Mouse (Mus musculus): Measurements from ENCODE around the gene Slc16a14.

DNA sequence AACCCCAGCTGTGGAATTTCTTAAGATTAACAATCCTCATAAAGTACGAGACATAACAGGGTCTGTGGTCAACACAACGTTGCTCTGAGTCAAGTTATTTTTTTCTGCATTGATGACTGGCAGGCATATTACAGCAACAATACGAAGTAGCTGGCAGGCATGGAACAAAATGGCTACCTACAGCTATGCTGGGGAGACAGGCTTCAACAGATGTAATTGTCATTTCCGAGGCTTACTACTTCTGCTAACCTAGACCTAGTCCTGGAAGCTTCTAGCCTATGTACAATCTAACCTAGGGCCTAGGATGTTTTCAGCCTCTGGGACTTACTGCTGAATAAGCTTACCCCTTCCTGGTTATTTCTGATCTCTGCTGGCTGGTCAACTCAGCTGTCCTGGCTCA, 4.5 kb upstream of the Slc16a14 start:
- TF ChIP-seq CTCF (IDR thresholded peaks at IDR 0.05; ENCODE audit: extremely low read depth, insufficient read depth, low read length) (no peak), POLR2A (IDR thresholded peaks at IDR 0.05; ENCODE audit: extremely low read depth, insufficient read depth, low read length) (no peak)

Measured in cortical plate, adult 2 months (tissue).